Mouse (Mus musculus): ENCODE measurements at regions not wholly inside any gene's neighbourhood (a gene's known extent, or its start where the extent isn't known, plus 50 kb on each side); places are given as distances from the start of the nearest gene placed in this dataset.

GRCm38 (mm10) chr5:5956716-5957115 lies 207.6 kb upstream of the Steap1 start:
- Histone ChIP-seq H3K27me3 (ENCODE audit: insufficient read depth, low read length) (no peaks in the 10 kb centered on the region), H3K36me3 (ENCODE audit: insufficient read depth) (no peaks in the 10 kb centered on the region), H3K4me3 (ENCODE audit: low read depth, low read length) (no peak overlapping the region), H3K4me2 (ENCODE audit: low read depth) (no peak overlapping the region), H3K9ac (no peak overlapping the region), H3K4me1 (ENCODE audit: insufficient read depth) (no peaks in the 10 kb centered on the region), H3K27ac (ENCODE audit: low read depth, low read length) (no peak overlapping the region), H3K9me3 (ENCODE audit: low read length) (no peaks in the 10 kb centered on the region)
- no peak for TF ChIP-seq CTCF (IDR thresholded peaks at IDR 0.05; ENCODE audit: low read depth)
- DNase-seq (no peak), ATAC-seq (no peak)
- WGBS, result 88% methylated on average over 2 of the region's 2 CpGs

- no peak for ATAC-seq
- H3K9ac ChIP-seq, result no peak overlapping the region
- H3K4me2 ChIP-seq (ENCODE audit: low read depth), result no peak overlapping the region
- WGBS, result 66% methylated on average over 2 of the region's 2 CpGs
- no peaks in the 10 kb centered on the region for H3K27me3 ChIP-seq (ENCODE audit: insufficient read depth, low read length)
- no peaks in the 10 kb centered on the region for H3K36me3 ChIP-seq (ENCODE audit: insufficient read depth)
- H3K9me3 ChIP-seq (ENCODE audit: low read length), result no peaks in the 10 kb centered on the region
- no peak for TF ChIP-seq CTCF (IDR thresholded peaks at IDR 0.05; ENCODE audit: low read depth)
- H3K4me1 ChIP-seq (ENCODE audit: insufficient read depth), result no peaks in the 10 kb centered on the region
- no peak for DNase-seq
- H3K4me3 ChIP-seq (ENCODE audit: low read depth, low read length), result no peak overlapping the region
- H3K27ac ChIP-seq (ENCODE audit: low read depth, low read length), result no peak overlapping the region
Measured at GRCm38 (mm10) chr5:5955783-5956182, 206.7 kb upstream of the Steap1 start.

GRCm38 (mm10) chr5:5925796-5926195 lies 176.7 kb upstream of the Steap1 start:
- H3K36me3 ChIP-seq (ENCODE audit: insufficient read depth), result no peaks in the 10 kb centered on the region
- no peak for TF ChIP-seq CTCF (IDR thresholded peaks at IDR 0.05; ENCODE audit: low read depth)
- no peak overlapping the region for H3K4me3 ChIP-seq (ENCODE audit: low read depth, low read length)
- no peaks in the 10 kb centered on the region for H3K4me1 ChIP-seq (ENCODE audit: insufficient read depth)
- DNase-seq (peak; percentile 22), ATAC-seq (no peak)
- no peak overlapping the region for H3K27ac ChIP-seq (ENCODE audit: low read depth, low read length)
- WGBS, result 52% methylated on average over 3 of the region's 3 CpGs
- no peaks in the 10 kb centered on the region for H3K9me3 ChIP-seq (ENCODE audit: low read length)
- no peak overlapping the region for H3K4me2 ChIP-seq (ENCODE audit: low read depth)
- H3K9ac ChIP-seq, result no peak overlapping the region
- no peaks in the 10 kb centered on the region for H3K27me3 ChIP-seq (ENCODE audit: insufficient read depth, low read length)

GRCm38 (mm10) chr5:5916427-5916826 lies 167.3 kb upstream of the Steap1 start:
- no peak overlapping the region for H3K4me2 ChIP-seq (ENCODE audit: low read depth)
- no peak overlapping the region for H3K27ac ChIP-seq (ENCODE audit: low read depth, low read length)
- 41% methylated on average over 1 of the region's 1 CpGs for WGBS
- no peak overlapping the region for H3K4me3 ChIP-seq (ENCODE audit: low read depth, low read length)
- H3K4me1 ChIP-seq (ENCODE audit: insufficient read depth), result no peaks in the 10 kb centered on the region
- no peak for DNase-seq
- H3K27me3 ChIP-seq (ENCODE audit: insufficient read depth, low read length), result no peaks in the 10 kb centered on the region
- no peak overlapping the region for H3K9ac ChIP-seq
- no peaks in the 10 kb centered on the region for H3K9me3 ChIP-seq (ENCODE audit: low read length)
- TF ChIP-seq CTCF (IDR thresholded peaks at IDR 0.05; ENCODE audit: low read depth), result no peak
- no peak for ATAC-seq
- H3K36me3 ChIP-seq (ENCODE audit: insufficient read depth), result no peaks in the 10 kb centered on the region

GRCm38 (mm10) chr5:5889376-5889775 lies 140.2 kb upstream of the Steap1 start:
- ATAC-seq, result no peak
- no peaks in the 10 kb centered on the region for H3K9me3 ChIP-seq (ENCODE audit: low read length)
- H3K27me3 ChIP-seq (ENCODE audit: insufficient read depth, low read length), result no peaks in the 10 kb centered on the region
- H3K4me3 ChIP-seq (ENCODE audit: low read depth, low read length), result no peak overlapping the region
- 60% methylated on average over 2 of the region's 2 CpGs for WGBS
- H3K36me3 ChIP-seq (ENCODE audit: insufficient read depth), result no peaks in the 10 kb centered on the region
- H3K4me2 ChIP-seq (ENCODE audit: low read depth), result no peak overlapping the region
- no peak for DNase-seq
- no peak overlapping the region for H3K27ac ChIP-seq (ENCODE audit: low read depth, low read length)
- H3K4me1 ChIP-seq (ENCODE audit: insufficient read depth), result no peaks in the 10 kb centered on the region
- no peak overlapping the region for H3K9ac ChIP-seq
- no peak for TF ChIP-seq CTCF (IDR thresholded peaks at IDR 0.05; ENCODE audit: low read depth)

- H3K27me3 ChIP-seq (ENCODE audit: insufficient read depth, low read length), result no peaks in the 10 kb centered on the region
- no peak for DNase-seq
- no peaks in the 10 kb centered on the region for H3K9me3 ChIP-seq (ENCODE audit: low read length)
- H3K4me2 ChIP-seq (ENCODE audit: low read depth), result no peak overlapping the region
- no peak overlapping the region for H3K27ac ChIP-seq (ENCODE audit: low read depth, low read length)
- ATAC-seq, result no peak
- H3K9ac ChIP-seq, result no peak overlapping the region
- 91% methylated on average over 5 of the region's 5 CpGs for WGBS
- H3K4me3 ChIP-seq (ENCODE audit: low read depth, low read length), result no peak overlapping the region
- no peaks in the 10 kb centered on the region for H3K4me1 ChIP-seq (ENCODE audit: insufficient read depth)
- no peaks in the 10 kb centered on the region for H3K36me3 ChIP-seq (ENCODE audit: insufficient read depth)
- TF ChIP-seq CTCF (IDR thresholded peaks at IDR 0.05; ENCODE audit: low read depth), result no peak
Measured at GRCm38 (mm10) chr5:5873425-5873824, 124.3 kb upstream of the Steap1 start.

- no peak for TF ChIP-seq CTCF (IDR thresholded peaks at IDR 0.05; ENCODE audit: low read depth)
- no peak overlapping the region for H3K9ac ChIP-seq
- no peak overlapping the region for H3K4me2 ChIP-seq (ENCODE audit: low read depth)
- no peak overlapping the region for H3K27ac ChIP-seq (ENCODE audit: low read depth, low read length)
- H3K4me1 ChIP-seq (ENCODE audit: insufficient read depth), result no peaks in the 10 kb centered on the region
- H3K27me3 ChIP-seq (ENCODE audit: insufficient read depth, low read length), result no peaks in the 10 kb centered on the region
- ATAC-seq, result no peak
- H3K36me3 ChIP-seq (ENCODE audit: insufficient read depth), result no peaks in the 10 kb centered on the region
- no peak overlapping the region for H3K4me3 ChIP-seq (ENCODE audit: low read depth, low read length)
- 59% methylated on average over 12 of the region's 12 CpGs for WGBS
- no peak for DNase-seq
- H3K9me3 ChIP-seq (ENCODE audit: low read length), result no peaks in the 10 kb centered on the region
Measured at GRCm38 (mm10) chr5:5856146-5856724, 107.1 kb upstream of the Steap1 start.

Data from forebrain, postnatal 0 days (tissue).